Mouse (Mus musculus) heart, embryonic 12.5 days (tissue): ENCODE measurements around the gene Txndc8. TPM values are rescaled to one million over a fixed set of nuclear protein-coding genes. Genes with fewer than 3 reads are reported as not detected.

ENCODE experiments used
- ATAC-seq: fragments of 200-750 bp; cut with Nextera tagmentation; 2 replicates; pipeline ENCODE4 v1.8.0; 2017; ENCODE audit warnings: moderate TSS enrichment, moderate library complexity; ENCODE audit not compliant: insufficient number of reproducible peaks, low FRiP score
- H3K27ac ChIP-seq: fragments of 300-500 bp; sonication (generic); 2 replicates; pipeline ENCODE4 v1.5.1; 2016; ENCODE audit warnings: mild to moderate bottlenecking, moderate library complexity; ENCODE audit not compliant: poor library complexity, severe bottlenecking
- H3K27me3 ChIP-seq: fragments of 300-500 bp; sonication (generic); replicated peaks from 2 replicates; pipeline ENCODE4 v1.6.1; 2016; ENCODE audit warnings: mild to moderate bottlenecking, moderate library complexity
- H3K36me3 ChIP-seq: fragments of 300-500 bp; sonication (generic); 2 replicates; pipeline ENCODE4 v1.6.1; 2016; ENCODE audit warnings: mild to moderate bottlenecking, moderate library complexity
- H3K4me1 ChIP-seq: fragments of 300-500 bp; sonication (generic); replicated peaks from 2 replicates; pipeline ENCODE4 v1.6.1; 2016; ENCODE audit warnings: mild to moderate bottlenecking
- H3K4me2 ChIP-seq: fragments of 300-500 bp; sonication (generic); 2 replicates; pipeline ENCODE4 v1.6.1; 2016; ENCODE audit warnings: mild to moderate bottlenecking, moderate library complexity
- H3K4me3 ChIP-seq: fragments of 300-500 bp; sonication (generic); 2 replicates; pipeline ENCODE4 v1.5.1; 2016; ENCODE audit warnings: mild to moderate bottlenecking
- H3K9ac ChIP-seq: fragments of 300-500 bp; sonication (generic); 2 replicates; pipeline ENCODE4 v1.6.1; 2016; ENCODE audit warnings: mild to moderate bottlenecking, moderate library complexity
- H3K9me3 ChIP-seq: fragments of 300-500 bp; sonication (generic); replicated peaks from 2 replicates; pipeline ENCODE4 v1.6.1; 2016; ENCODE audit warnings: mild to moderate bottlenecking, moderate library complexity
- WGBS: fragments of 180-500 bp; shearing (Covaris S2); methylation state at CpG from one replicate; pipeline ENCODE4 v1.1.7; 2016; 5-methylcytosine and 5-hydroxymethylcytosine counted together
- polyA plus RNA-seq: library from polyadenylated mRNA; unstranded; fragments of >200 nt; fragmentation: Nextera tagmentation; extraction: Ambion mirVana; gene quantifications from 2 replicates; pipeline ENCODE4 v1.2.1, GENCODE M21; 2016

Gene Txndc8
- polyA plus RNA-seq, result not detected in 2 replicates

DNA sequence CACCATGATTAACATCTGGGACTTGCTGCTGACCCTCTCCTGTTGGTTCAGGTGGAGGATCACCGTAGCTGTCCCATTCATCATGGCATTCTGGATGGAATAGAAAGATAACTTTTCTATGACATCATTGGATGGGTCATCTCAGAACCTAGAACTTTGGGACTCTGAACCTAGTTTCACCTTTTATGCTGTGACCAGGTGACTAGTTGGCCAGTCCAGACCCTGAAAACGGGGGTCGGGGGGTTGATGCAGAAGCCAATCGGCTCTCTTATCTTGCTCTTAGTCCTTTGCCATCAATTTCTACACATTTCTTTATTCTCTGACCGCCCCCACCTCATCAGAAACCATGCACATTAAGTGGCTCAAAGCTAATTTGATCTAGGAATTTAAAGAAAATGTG is at the start of gene Txndc8:
Gene Txndc8, minus strand, starts transcription at position 101 of the 400 bp plus-strand sequence.
- Histone ChIP-seq H3K4me3 (no peak within 1 kb of the TSS), H3K27ac (no peak within 1 kb of the TSS), H3K9me3 (no peaks in the 10 kb centered on the region), H3K27me3 (no peaks in the 10 kb centered on the region), H3K4me2 (no peak within 1 kb of the TSS), H3K36me3 (no peaks in the 10 kb centered on the region), H3K4me1 (no peaks in the 10 kb centered on the region), H3K9ac (no peak within 1 kb of the TSS)
- no peak for ATAC-seq
- 91% methylated on average over 5 of the region's 5 CpGs for WGBS

DNA sequence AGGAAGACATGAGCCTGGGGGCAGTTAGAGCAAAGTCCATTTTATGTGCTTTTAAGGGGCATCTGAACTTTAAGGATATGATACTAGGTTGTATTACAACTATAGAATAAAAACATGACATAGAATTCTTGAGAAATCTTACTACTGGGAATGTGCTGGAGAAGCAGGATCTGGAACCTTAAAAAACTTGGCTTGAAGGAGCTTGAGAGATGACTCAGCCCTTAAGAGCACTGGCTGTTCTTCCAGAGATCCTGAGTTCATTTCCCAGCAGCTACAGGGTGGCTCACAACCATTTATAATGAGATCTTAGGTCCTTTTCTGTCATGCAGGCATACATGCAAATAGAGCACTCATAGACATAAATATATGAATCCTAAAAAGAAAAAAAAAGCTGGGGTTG is 46.7 kb upstream of the Txndc8 start:
- H3K9ac ChIP-seq, result no peak overlapping the region
- H3K4me3 ChIP-seq, result no peak overlapping the region
- H3K27ac ChIP-seq, result no peak overlapping the region
- no peaks in the 10 kb centered on the region for H3K9me3 ChIP-seq
- no peak for ATAC-seq
- H3K4me2 ChIP-seq, result no peak overlapping the region
- H3K27me3 ChIP-seq, result no peaks in the 10 kb centered on the region
- no peaks in the 10 kb centered on the region for H3K36me3 ChIP-seq
- H3K4me1 ChIP-seq, result no peaks in the 10 kb centered on the region

DNA sequence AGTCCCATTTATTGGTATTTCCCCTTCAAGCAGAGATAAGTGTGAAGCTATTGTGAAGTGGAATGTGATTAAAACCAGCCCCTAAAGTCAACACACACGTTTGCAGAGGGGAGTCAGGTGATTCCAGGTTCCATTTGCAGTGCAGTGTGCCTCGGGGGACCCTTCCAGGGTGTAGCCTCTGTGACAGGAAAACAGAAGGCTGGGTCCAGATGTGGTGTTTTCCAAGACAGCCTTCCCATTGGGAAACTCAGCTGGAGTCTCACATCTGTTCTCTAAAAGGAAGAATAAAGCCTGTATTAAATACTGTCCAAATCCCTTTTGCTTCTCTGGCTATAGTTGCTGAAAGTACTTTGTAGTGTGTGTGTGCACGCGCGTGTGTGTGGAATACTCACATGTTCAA is 45.5 kb upstream of the Txndc8 start:
- WGBS, result 74% methylated on average over 5 of the region's 5 CpGs

DNA sequence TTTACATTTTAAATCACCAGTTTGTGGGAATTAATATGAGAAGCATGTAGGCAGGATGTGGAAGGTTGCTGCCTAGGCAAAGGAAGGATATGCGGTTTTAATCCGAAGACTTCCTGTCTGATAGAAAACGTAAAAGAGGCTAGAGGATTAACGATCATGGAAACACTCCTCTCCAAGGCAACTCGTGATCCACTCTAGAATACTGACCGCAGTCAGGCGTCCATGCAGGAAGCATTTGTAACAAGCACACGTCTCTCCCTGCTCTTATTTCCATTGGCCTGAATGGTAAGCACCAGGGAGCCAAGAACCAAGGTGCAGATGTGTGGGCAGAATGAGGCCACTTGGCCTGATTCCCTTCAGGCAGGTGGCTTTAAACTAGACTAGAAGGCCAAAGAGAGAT is 41.8 kb upstream of the Txndc8 start:
- no peak overlapping the region for H3K4me2 ChIP-seq
- no peak overlapping the region for H3K27ac ChIP-seq
- H3K36me3 ChIP-seq, result no peaks in the 10 kb centered on the region
- no peak overlapping the region for H3K4me3 ChIP-seq
- no peaks in the 10 kb centered on the region for H3K9me3 ChIP-seq
- ATAC-seq, result no peak
- H3K27me3 ChIP-seq, result no peaks in the 10 kb centered on the region
- no peak overlapping the region for H3K9ac ChIP-seq
- H3K4me1 ChIP-seq, result no peaks in the 10 kb centered on the region
- 60% methylated on average over 8 of the region's 8 CpGs for WGBS

More for the DNA sequence above, 45.5 kb upstream of the Txndc8 start:
- no peaks in the 10 kb centered on the region for H3K9me3 ChIP-seq
- no peak overlapping the region for H3K9ac ChIP-seq
- H3K27ac ChIP-seq, result no peak overlapping the region
- no peak overlapping the region for H3K4me3 ChIP-seq
- no peaks in the 10 kb centered on the region for H3K4me1 ChIP-seq
- no peaks in the 10 kb centered on the region for H3K36me3 ChIP-seq
- no peaks in the 10 kb centered on the region for H3K27me3 ChIP-seq
- ATAC-seq, result no peak
- no peak overlapping the region for H3K4me2 ChIP-seq

DNA sequence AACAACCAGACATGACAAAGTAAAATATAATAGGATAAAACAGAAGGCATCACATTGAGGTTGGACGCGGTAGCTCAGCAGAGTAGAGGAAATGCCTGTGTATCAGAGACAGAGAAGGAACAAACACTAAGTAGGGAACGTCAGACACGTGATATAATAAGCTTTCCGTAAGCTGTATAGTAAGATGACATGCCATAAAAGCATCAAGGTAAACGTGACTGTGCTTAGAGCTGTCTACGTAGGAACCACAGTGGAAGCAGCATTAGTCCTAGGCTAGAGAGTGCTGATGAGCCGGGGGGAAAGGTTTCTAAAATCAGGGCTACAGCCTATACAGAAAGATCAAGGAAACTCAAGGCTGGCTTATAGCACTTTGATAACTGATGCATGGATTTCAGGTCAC is 41.4 kb upstream of the Txndc8 start:
- H3K27me3 ChIP-seq, result no peaks in the 10 kb centered on the region
- H3K9me3 ChIP-seq, result no peaks in the 10 kb centered on the region
- no peak for ATAC-seq
- H3K36me3 ChIP-seq, result no peaks in the 10 kb centered on the region
- WGBS, result 76% methylated on average over 8 of the region's 8 CpGs
- no peaks in the 10 kb centered on the region for H3K4me1 ChIP-seq
- H3K4me2 ChIP-seq, result no peak overlapping the region
- no peak overlapping the region for H3K27ac ChIP-seq
- no peak overlapping the region for H3K4me3 ChIP-seq
- no peak overlapping the region for H3K9ac ChIP-seq

DNA sequence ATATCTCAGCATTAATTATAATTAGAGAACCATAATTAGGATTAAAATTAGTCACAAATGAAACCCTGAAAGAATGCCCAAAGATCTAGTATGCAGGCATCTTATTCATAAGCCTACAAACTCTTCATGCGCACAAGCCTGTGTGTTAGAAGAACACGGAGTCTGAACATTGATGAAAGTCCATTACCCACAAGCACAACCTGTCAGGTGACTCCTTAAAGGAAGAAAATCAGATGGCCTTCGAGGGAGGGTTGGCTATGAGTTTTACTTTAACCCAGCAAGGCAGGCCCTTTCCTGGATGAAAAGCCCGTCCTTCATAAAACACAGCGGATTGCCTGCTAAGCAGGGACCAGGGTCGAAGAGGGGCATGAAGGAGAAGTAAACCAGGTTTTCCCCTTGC is 35.9 kb upstream of the Txndc8 start:
- Histone ChIP-seq H3K36me3 (no peaks in the 10 kb centered on the region), H3K9me3 (no peaks in the 10 kb centered on the region), H3K4me1 (no peaks in the 10 kb centered on the region), H3K9ac (no peak overlapping the region), H3K27ac (no peak overlapping the region), H3K4me2 (no peak overlapping the region), H3K27me3 (no peaks in the 10 kb centered on the region), H3K4me3 (no peak overlapping the region)
- WGBS, result 88% methylated on average over 6 of the region's 6 CpGs
- ATAC-seq, result no peak

DNA sequence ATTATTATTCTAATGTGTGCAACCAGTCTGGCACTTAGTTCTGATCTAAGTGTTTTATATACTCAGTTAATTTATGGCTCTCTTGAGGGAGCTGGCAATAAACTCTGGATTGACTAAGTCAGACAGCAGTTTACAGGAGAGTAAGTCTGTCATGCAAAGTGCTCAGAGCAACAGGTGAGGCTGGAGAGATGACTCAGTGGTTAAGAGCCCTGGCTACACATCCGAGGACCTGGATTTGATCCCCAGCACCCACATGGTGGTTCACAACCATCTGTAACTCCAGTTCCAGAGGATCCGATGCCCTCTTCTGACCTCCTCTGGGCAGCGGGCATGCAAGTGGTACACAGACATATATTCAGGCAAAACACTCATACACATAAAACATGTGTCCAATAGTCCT is 35.4 kb upstream of the Txndc8 start:
- Histone ChIP-seq H3K4me1 (no peaks in the 10 kb centered on the region), H3K27ac (no peak overlapping the region), H3K9me3 (no peaks in the 10 kb centered on the region), H3K9ac (no peak overlapping the region), H3K36me3 (no peaks in the 10 kb centered on the region), H3K27me3 (no peaks in the 10 kb centered on the region), H3K4me2 (no peak overlapping the region), H3K4me3 (no peak overlapping the region)
- 92% methylated on average over 3 of the region's 3 CpGs for WGBS
- no peak for ATAC-seq

DNA sequence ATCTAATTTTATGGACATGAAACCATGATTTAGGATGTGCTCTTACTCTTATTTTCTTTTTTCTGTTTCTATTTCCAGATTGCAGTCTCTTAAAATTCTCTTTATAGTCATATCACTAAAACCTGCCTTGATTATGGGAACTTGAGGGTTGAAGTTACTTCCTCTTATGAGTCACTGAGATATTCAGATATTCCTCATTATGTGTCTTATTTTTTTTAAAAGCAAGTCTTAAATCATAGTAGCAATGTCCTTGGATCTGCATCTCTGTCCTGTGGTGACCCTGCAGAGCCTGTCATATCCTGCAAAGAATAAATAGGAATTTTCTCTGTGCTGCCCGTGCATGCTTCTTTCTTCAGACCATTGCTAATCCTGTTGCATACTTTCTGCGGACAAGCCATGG is 31.2 kb upstream of the Txndc8 start:
- Histone ChIP-seq H3K4me1 (no peaks in the 10 kb centered on the region), H3K36me3 (no peaks in the 10 kb centered on the region), H3K4me2 (no peak overlapping the region), H3K27me3 (no peaks in the 10 kb centered on the region), H3K9me3 (no peaks in the 10 kb centered on the region), H3K27ac (no peak overlapping the region), H3K9ac (no peak overlapping the region), H3K4me3 (no peak overlapping the region)
- ATAC-seq, result no peak
- 85% methylated on average over 2 of the region's 2 CpGs for WGBS

DNA sequence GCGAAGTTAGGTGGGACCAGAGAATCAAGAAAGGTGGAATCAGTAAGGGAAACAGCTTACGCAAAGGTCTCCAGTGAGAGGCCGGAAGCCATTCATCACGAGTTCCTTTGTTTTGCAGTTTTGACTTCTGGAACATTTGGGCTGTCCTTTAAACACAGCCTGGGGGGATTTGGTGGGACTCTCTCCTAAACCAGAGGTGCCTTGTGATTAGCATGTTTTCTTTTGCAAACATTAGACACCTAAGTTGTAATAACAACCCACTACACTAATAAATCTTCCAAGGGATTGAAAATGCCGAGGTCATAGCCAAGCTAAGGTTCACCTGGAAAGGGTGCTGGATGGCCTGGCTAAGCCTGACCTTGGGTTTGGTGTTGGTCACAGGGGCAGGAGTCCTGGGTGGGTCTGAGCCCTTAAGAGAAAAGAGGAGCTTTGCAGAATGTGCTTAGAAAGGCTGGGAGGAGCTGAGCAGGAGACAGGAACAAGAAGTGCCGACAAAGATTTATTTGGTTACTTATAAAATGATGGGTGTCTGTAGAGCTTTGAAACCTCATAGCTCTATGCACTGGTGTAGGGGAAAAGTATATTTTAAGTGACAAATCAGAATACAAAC is 28.3 kb upstream of the Txndc8 start:
- H3K27me3 ChIP-seq, result no peaks in the 10 kb centered on the region
- H3K36me3 ChIP-seq, result no peaks in the 10 kb centered on the region
- no peak overlapping the region for H3K27ac ChIP-seq
- H3K4me1 ChIP-seq, result no peaks in the 10 kb centered on the region
- 86% methylated on average over 6 of the region's 6 CpGs for WGBS
- ATAC-seq, result no peak
- H3K4me3 ChIP-seq, result no peak overlapping the region
- H3K4me2 ChIP-seq, result no peak overlapping the region
- no peaks in the 10 kb centered on the region for H3K9me3 ChIP-seq
- no peak overlapping the region for H3K9ac ChIP-seq

DNA sequence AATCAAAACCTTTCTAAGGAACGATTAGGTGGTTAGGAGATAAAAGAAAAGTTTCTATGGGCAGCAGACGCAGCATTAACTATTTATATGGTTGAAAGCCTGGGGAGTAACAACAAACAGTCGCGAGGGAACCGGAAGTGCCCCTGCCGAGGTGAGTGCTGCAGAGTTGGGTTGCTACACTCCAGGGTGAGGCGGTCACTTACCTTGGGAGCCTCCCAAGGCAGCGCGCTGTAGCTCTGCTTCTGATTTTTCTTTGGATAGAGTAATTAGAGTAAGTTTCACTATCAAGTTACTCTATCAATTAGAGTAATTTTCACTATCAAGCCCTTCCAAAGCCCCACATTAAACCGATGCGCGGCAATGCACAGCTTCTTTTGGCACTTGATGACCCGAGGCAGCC is 25.7 kb upstream of the Txndc8 start:
- no peak for ATAC-seq
- H3K27ac ChIP-seq, result no peak overlapping the region
- 49% methylated on average over 13 of the region's 13 CpGs for WGBS
- 0 out of 2 replicates have a peak, but pooled peaks cover 6% of the 10 kb centered on the region for H3K9me3 ChIP-seq
- H3K4me1 ChIP-seq, result no peaks in the 10 kb centered on the region
- peak overlapping the region; percentile 24 for H3K4me3 ChIP-seq
- H3K4me2 ChIP-seq, result peak overlapping the region; percentile 56
- no peaks in the 10 kb centered on the region for H3K27me3 ChIP-seq
- H3K9ac ChIP-seq, result no peak overlapping the region
- no peaks in the 10 kb centered on the region for H3K36me3 ChIP-seq

DNA sequence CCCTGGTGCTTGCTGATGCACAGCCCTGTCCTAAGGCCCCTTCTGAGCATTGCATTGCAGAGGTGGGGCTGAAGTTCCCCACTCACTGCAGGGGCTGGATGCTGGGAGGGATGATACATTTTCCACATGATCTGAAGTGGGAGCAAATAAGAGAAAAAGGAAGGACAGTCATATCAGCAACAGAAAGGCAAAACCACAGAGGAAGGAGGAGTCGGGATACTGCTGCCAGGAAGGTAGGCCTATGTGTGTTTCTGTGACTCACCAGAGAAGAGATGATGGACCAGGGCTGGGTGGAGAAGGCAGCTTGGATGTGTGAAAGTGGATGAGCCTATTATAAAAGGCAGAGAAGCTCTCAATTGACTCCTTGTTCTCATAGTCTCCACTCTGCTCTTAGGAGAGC is 23.8 kb upstream of the Txndc8 start:
- no peak overlapping the region for H3K27ac ChIP-seq
- 61% methylated on average over 1 of the region's 1 CpGs for WGBS
- no peaks in the 10 kb centered on the region for H3K36me3 ChIP-seq
- no peak overlapping the region for H3K4me3 ChIP-seq
- H3K9ac ChIP-seq, result no peak overlapping the region
- no peaks in the 10 kb centered on the region for H3K4me1 ChIP-seq
- 0 out of 2 replicates have a peak, but pooled peaks cover 6% of the 10 kb centered on the region for H3K9me3 ChIP-seq
- H3K4me2 ChIP-seq, result no peak overlapping the region
- H3K27me3 ChIP-seq, result no peaks in the 10 kb centered on the region
- ATAC-seq, result no peak

DNA sequence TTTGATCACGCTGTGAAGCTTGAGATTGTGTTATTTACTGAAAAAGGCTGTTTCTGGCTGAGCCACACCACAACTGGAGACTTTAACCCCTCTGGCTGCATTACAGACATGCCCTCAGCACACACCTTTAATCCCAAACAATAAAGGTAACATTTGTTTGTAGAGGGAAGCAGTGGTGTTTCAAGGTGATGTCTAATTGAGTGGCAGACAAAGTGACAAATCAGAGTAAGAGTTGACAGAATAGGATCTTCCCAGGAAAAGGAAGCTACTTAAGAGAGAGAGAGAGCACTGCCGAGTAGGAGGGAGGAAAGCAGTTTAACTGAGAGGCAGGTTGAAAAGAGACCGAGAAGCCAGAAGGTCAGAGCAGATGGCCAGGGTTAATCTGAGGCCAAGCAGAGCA is 5.4 kb downstream of the Txndc8 start:
- no peak for ATAC-seq
- Histone ChIP-seq H3K4me1 (no peaks in the 10 kb centered on the region), H3K4me3 (no peak overlapping the region), H3K9ac (no peak overlapping the region), H3K36me3 (no peaks in the 10 kb centered on the region), H3K27ac (no peak overlapping the region), H3K4me2 (no peak overlapping the region), H3K27me3 (no peaks in the 10 kb centered on the region), H3K9me3 (no peaks in the 10 kb centered on the region)
- 70% methylated on average over 3 of the region's 3 CpGs for WGBS
